Comparison of ENCODE assay signal across 9 mouse cellular contexts in genomic region chr8:47218021-47218420, GRCm38 (mm10).
A peak's percentile ranks its signal among the peaks of the same experiment; 100 is the strongest.
DNase-seq lines count a peak whose midpoint lies in the region; ATAC-seq lines count a peak whose summit lies in the region.
"Had no signal": no experiment of that assay in that cellular context is flagged by ENCODE, and none has a peak within 500 bp of the region (broad histone marks: within the 10 kb centered on the region; RNA-seq: fewer than 3 reads in every experiment).

No protein-coding gene starts in this region.

- ATAC-seq in hindbrain, embryonic 13.5 days (ENCODE audit: low FRiP score): peak; percentile 82
- ATAC-seq in erythroblast, adult 5-6 weeks (replicated peaks; ENCODE audit: low FRiP score, poor library complexity, severe bottlenecking): no peak

- peak overlapping the region; percentile 53 for H3K9ac ChIP-seq in hindbrain, embryonic 13.5 days

- H3K4me3 ChIP-seq in hindbrain, embryonic 13.5 days: no peak overlapping the region

- H3K27ac ChIP-seq in hindbrain, embryonic 13.5 days: peak overlapping the region; percentile 83

- H3K4me1 ChIP-seq in hindbrain, embryonic 13.5 days (replicated peaks): peaks cover 63% of the 10 kb centered on the region

- no peaks in the 10 kb centered on the region for H3K9me3 ChIP-seq in hindbrain, embryonic 13.5 days

- 12% methylated on average over 8 of the region's 8 CpGs for WGBS in hindbrain, embryonic 13.5 days

- no peaks in the 10 kb centered on the region for H3K36me3 ChIP-seq in hindbrain, embryonic 13.5 days

- DNase-seq in adrenal gland, adult 2 months: peak; percentile 19
- DNase-seq in adrenal gland, adult 8-10 months: no peak
- DNase-seq in right cerebral cortex, adult 2 months (ENCODE audit: low spot score in 2 of 2): peak; percentile 49 to 54
- DNase-seq in right cerebral cortex, postnatal 25 days: no peak
- DNase-seq in telencephalon, adult 2 months (ENCODE audit: low read depth, low spot score): peak; percentile 78
- DNase-seq in layer of hippocampus, postnatal 14 days (ENCODE audit: low spot score in 2 of 2): no peak

- H3K27me3 ChIP-seq in hindbrain, embryonic 13.5 days: no peaks in the 10 kb centered on the region

- H3K4me2 ChIP-seq in hindbrain, embryonic 13.5 days: peak overlapping the region; percentile 24
- H3K4me2 ChIP-seq: liver, embryonic 11.5 days had no signal

Comparison
In these comparisons a context has a peak if more than half of its experiments do, and no peak if none do; other contexts are left out.
1. DNase-seq: peak in adrenal gland, adult 2 months (single experiment), right cerebral cortex, adult 2 months (2 of 2) and telencephalon, adult 2 months (single experiment); none in adrenal gland, adult 8-10 months (single experiment), right cerebral cortex, postnatal 25 days (single experiment) and layer of hippocampus, postnatal 14 days (0 of 2).